Mouse (Mus musculus) kidney, embryonic 14.5 days (tissue): ENCODE results near the gene Xrcc6. TPM values are rescaled to one million over a fixed set of nuclear protein-coding genes. Genes with fewer than 3 reads are reported as not detected.

Source experiments
- ATAC-seq: fragments of 200-750 bp; cut with Nextera tagmentation; 2 replicates; pipeline ENCODE4 v1.8.0; 2017; ENCODE audit warnings: moderate number of reproducible peaks, mild to moderate bottlenecking, moderate TSS enrichment, moderate library complexity; ENCODE audit not compliant: low FRiP score, low TSS enrichment
- H3K27ac ChIP-seq: fragments of 300-500 bp; sonication (generic); 2 replicates; pipeline ENCODE4 v1.5.1; 2014; ENCODE audit warnings: low read depth, mild to moderate bottlenecking, low read length, moderate library complexity, mixed read lengths
- H3K27me3 ChIP-seq: fragments of 300-500 bp; sonication (generic); 2 replicates; pipeline ENCODE4 v1.6.1; 2014; ENCODE audit warnings: mild to moderate bottlenecking, low read length; ENCODE audit not compliant: control insufficient read depth, insufficient read depth
- H3K36me3 ChIP-seq: fragments of 300-500 bp; sonication (generic); 2 replicates; pipeline ENCODE4 v1.6.1; 2014; ENCODE audit warnings: low read length, mixed read lengths; ENCODE audit not compliant: control insufficient read depth, insufficient read depth
- H3K4me1 ChIP-seq: fragments of 300-500 bp; sonication (generic); 2 replicates; pipeline ENCODE4 v1.6.1; 2014; ENCODE audit warnings: low read length, mixed read lengths; ENCODE audit not compliant: control insufficient read depth, insufficient read depth
- H3K4me2 ChIP-seq: fragments of 300-500 bp; sonication (generic); replicated peaks from 2 replicates; pipeline ENCODE4 v1.6.1; 2014; ENCODE audit warnings: low read depth, mild to moderate bottlenecking, low read length
- H3K4me3 ChIP-seq: fragments of 300-500 bp; sonication (generic); 2 replicates; pipeline ENCODE4 v1.5.1; 2014; ENCODE audit warnings: mild to moderate bottlenecking, low read length
- H3K9ac ChIP-seq: fragments of 300-500 bp; sonication (generic); 2 replicates; pipeline ENCODE4 v1.6.1; 2014; ENCODE audit warnings: low read depth, mild to moderate bottlenecking, low read length, moderate library complexity
- H3K9me3 ChIP-seq: fragments of 300-500 bp; sonication (generic); 2 replicates; pipeline ENCODE4 v1.6.1; 2016; ENCODE audit warnings: low read length; ENCODE audit not compliant: control insufficient read depth
- WGBS: fragments of 180-500 bp; shearing (Covaris S2); extraction: QIAGEN DNeasy Blood & Tissue Kit; methylation state at CpG from one replicate; pipeline ENCODE4 v1.1.7; 2014; 5-methylcytosine and 5-hydroxymethylcytosine counted together
- polyA plus RNA-seq: library from polyadenylated mRNA; unstranded; fragments of >200 nt; fragmentation: Nextera tagmentation; extraction: Ambion mirVana; gene quantifications from 2 replicates; pipeline ENCODE4 v1.2.1, GENCODE M21; 2014

Xrcc6 gene
- polyA plus RNA-seq, 1 experiment from 2014 or later, result 87.6 TPM

GRCm38 (mm10) chr15:82022535-82023088 is 35.0 kb downstream of the Xrcc6 start:
- no peak for ATAC-seq
- no peaks in the 10 kb centered on the region for H3K9me3 ChIP-seq
- H3K27me3 ChIP-seq, result no peaks in the 10 kb centered on the region
- H3K4me2 ChIP-seq, result no peak overlapping the region
- H3K9ac ChIP-seq, result no peak overlapping the region
- H3K4me1 ChIP-seq, result no peaks in the 10 kb centered on the region
- no peak overlapping the region for H3K27ac ChIP-seq
- H3K36me3 ChIP-seq, result peaks cover 63% of the 10 kb centered on the region
- WGBS, result 88% methylated on average over 13 of the region's 13 CpGs
- H3K4me3 ChIP-seq, result no peak overlapping the region

DNA sequence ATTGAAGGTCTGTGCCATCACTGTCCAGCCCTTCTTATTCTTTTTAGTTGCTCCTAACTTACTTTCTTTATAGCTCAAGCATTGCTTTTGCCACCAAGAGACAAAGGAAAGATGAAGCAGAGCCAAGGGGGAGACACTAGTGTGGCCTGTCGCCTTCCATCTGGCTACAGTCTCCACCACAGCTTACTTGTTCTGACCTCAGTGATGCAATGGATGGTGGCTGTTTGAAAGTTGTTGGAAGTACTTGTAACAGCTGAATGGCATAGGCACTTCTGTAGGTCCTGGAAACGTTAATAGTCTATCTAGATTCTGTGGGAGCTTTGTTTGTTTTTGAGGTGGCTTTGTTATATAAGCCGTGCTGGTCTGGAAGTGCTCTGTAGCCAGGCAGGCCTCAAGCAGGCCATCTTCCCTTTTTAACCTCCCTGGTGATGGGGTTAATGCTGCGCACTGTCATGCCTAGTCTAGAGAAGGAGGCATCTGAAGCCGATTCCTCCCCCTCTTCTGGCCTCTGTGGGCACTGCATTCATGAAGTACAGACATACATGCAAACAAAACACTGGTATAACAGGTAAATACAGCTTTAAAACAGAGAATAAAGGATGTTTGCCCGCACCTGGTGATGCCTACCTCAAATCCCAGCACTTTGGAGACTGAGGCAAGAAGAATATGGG is 36.5 kb downstream of the Xrcc6 start:
- Histone ChIP-seq H3K4me2 (no peak overlapping the region), H3K9ac (no peak overlapping the region), H3K4me3 (no peak overlapping the region), H3K27me3 (no peaks in the 10 kb centered on the region), H3K4me1 (no peaks in the 10 kb centered on the region), H3K27ac (no peak overlapping the region), H3K36me3 (peaks cover 75% of the 10 kb centered on the region), H3K9me3 (no peaks in the 10 kb centered on the region)
- 91% methylated on average over 6 of the region's 6 CpGs for WGBS
- no peak for ATAC-seq

DNA sequence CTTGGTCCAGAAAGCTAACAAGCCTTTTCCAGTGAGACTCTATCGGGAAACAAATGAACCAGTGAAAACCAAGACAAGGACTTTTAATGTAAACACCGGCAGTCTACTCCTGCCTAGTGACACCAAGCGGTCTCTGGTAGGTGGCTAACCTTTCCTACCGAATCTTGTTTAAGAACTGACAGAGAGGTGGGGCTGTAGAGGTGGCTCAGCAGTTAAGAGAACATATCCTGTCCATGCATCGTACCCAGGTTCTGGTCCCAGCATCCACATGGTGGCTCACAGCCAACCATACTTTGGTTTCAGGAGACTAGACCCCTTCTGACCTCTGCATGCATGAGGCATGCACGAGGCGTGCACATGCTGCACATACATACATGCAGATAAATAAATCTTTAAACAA is 39.6 kb downstream of the Xrcc6 start:
- ATAC-seq, result no peak
- Histone ChIP-seq H3K4me1 (no peaks in the 10 kb centered on the region), H3K27ac (no peak overlapping the region), H3K4me2 (no peak overlapping the region), H3K9me3 (no peaks in the 10 kb centered on the region), H3K9ac (no peak overlapping the region), H3K36me3 (peaks cover 92% of the 10 kb centered on the region), H3K27me3 (no peaks in the 10 kb centered on the region), H3K4me3 (no peak overlapping the region)
- 91% methylated on average over 7 of the region's 7 CpGs for WGBS

- Histone ChIP-seq H3K4me3 (no peak overlapping the region), H3K9me3 (no peaks in the 10 kb centered on the region), H3K36me3 (peaks cover 90% of the 10 kb centered on the region), H3K4me1 (no peaks in the 10 kb centered on the region), H3K9ac (no peak overlapping the region), H3K27me3 (no peaks in the 10 kb centered on the region), H3K27ac (no peak overlapping the region), H3K4me2 (no peak overlapping the region)
- 84% methylated on average over 7 of the region's 7 CpGs for WGBS
- no peak for ATAC-seq
Measured at GRCm38 (mm10) chr15:82027726-82028125, 40.1 kb downstream of the Xrcc6 start.

DNA sequence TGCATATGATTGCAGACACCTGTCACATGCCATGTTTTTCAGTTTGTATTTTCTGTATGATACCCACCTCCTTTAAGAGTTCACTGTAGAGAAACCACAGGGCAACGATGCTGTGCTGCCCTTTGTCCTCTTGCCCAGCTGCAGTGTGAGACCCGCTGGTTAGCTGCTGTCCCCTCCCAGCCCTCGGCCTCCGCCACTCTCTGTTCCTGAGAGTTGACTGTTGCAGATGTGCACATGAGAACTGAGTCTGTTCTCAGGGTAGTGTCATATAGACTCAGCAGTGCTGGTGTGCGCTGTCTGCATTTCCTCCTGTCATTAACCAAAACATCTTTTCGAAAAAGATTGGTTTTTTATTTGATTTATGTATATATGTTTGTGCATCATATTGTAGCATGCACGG is 44.8 kb downstream of the Xrcc6 start:
- H3K9ac ChIP-seq, result no peak overlapping the region
- no peak for ATAC-seq
- no peaks in the 10 kb centered on the region for H3K27me3 ChIP-seq
- no peaks in the 10 kb centered on the region for H3K9me3 ChIP-seq
- 86% methylated on average over 7 of the region's 7 CpGs for WGBS
- H3K4me2 ChIP-seq, result no peak overlapping the region
- H3K4me3 ChIP-seq, result no peak overlapping the region
- H3K27ac ChIP-seq, result no peak overlapping the region
- peaks cover 72% of the 10 kb centered on the region for H3K36me3 ChIP-seq
- H3K4me1 ChIP-seq, result no peaks in the 10 kb centered on the region

DNA sequence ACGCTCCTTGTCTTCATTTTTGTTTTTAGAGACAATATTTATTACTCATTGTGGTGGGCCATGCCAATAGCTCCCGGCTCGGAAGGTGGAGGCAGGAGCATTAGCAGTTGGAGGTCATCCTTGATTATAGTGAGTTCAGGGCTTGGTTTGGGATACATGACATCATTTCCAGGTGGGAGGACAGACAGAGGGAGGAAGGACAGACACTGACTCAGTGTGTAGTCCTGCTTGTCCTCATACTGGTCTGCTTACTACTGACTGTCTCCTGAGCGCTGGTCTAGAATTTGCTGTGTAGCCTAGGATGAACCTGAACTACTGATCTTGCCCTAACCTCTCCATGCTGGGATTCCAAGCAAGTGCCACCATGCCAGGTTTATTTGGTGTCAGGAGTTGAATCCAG is 46.1 kb downstream of the Xrcc6 start, which contains the start of gene Desi1:
Gene Desi1, minus strand, starts transcription at position 101 of the 400 bp plus-strand sequence.
- no peaks in the 10 kb centered on the region for H3K27me3 ChIP-seq
- no peaks in the 10 kb centered on the region for H3K4me1 ChIP-seq
- peaks cover 66% of the 10 kb centered on the region for H3K36me3 ChIP-seq
- no peak within 1 kb of the TSS for H3K27ac ChIP-seq
- ATAC-seq, result no peak
- no peak within 1 kb of the TSS for H3K9ac ChIP-seq
- H3K4me3 ChIP-seq, result no peak within 1 kb of the TSS
- no peak within 1 kb of the TSS for H3K4me2 ChIP-seq
- 85% methylated on average over 4 of the region's 4 CpGs for WGBS
- H3K9me3 ChIP-seq, result no peaks in the 10 kb centered on the region

DNA sequence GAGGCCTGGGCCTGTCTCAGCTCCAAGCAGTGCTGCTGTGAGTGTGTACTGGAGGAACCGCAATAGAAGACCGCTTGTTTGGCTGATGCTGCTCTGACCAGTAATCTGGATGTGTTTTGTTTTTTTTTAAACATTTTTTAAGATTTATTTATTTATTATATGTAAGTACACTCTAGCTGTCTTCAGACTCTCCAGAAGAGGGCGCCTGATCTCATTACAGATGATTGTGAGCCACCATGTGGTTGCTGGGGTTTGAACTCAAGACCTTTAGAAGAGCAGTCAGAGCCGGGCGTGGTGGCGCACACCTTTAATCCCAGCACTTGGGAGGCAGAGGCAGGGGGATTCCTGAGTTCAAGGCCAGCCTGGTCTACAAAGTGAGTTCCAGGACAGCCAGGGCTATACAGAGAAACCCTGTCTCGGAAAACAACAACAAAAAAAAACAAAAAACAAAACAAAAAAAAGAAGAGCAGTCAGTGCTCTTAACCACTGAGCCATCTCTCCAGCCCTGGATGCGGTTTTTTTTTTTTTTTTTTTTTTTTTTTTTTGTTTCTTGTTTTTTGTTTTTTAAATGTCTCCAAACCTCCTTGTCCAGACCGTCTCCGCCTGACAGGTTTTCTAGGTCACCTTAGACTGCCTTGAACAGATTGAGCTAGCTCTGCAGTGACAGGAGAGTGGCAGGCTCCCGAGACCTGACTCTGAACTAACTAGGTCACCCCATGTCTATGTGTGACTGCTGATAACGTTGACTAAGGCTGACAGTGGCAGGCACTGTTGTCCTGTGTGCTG is 48.5 kb downstream of the Xrcc6 start:
- H3K9ac ChIP-seq, result no peak overlapping the region
- H3K4me2 ChIP-seq, result no peak overlapping the region
- no peaks in the 10 kb centered on the region for H3K27me3 ChIP-seq
- no peaks in the 10 kb centered on the region for H3K4me1 ChIP-seq
- no peak overlapping the region for H3K4me3 ChIP-seq
- no peak for ATAC-seq
- H3K9me3 ChIP-seq, result no peaks in the 10 kb centered on the region
- H3K36me3 ChIP-seq, result peaks cover 65% of the 10 kb centered on the region
- H3K27ac ChIP-seq, result no peak overlapping the region
- 84% methylated on average over 12 of the region's 12 CpGs for WGBS

DNA sequence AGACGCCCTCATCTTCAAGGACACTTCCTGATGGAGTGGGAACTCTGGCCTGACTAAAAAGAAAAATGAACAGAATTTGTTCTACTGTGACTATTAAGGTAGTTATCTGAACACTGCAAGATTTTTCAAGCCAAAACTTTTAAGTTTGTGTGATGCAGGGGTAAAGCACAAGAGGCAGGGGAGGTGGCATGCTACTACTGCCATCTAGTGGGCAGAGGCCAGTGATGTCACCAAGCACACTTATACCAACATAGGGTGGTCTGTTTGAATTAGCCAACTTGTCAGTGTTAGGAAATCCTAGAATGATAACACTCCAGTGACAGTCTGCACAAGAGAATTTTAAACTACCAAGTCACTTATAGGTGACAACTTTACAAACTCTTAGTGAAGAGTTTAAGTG is 53.0 kb downstream of the Xrcc6 start:
- 89% methylated on average over 1 of the region's 1 CpGs for WGBS
- H3K36me3 ChIP-seq, result peaks cover 62% of the 10 kb centered on the region
- ATAC-seq, result peak; percentile 68; the same call in 1 of the 2 replicates

More for the DNA sequence above, 53.0 kb downstream of the Xrcc6 start:
- Histone ChIP-seq H3K4me3 (no peak overlapping the region), H3K9me3 (no peaks in the 10 kb centered on the region), H3K27ac (no peak overlapping the region), H3K9ac (no peak overlapping the region), H3K4me2 (no peak overlapping the region), H3K27me3 (no peaks in the 10 kb centered on the region), H3K4me1 (no peaks in the 10 kb centered on the region)
